Mouse (Mus musculus) testis, postnatal 10 days (tissue): ENCODE measurements around the gene Csf3.

Experiments
- DNase-seq: peaks from one replicate; pipeline ENCODE4 v3.0.0; 2021; ENCODE audit warnings: low spot score

The Csf3 gene

GRCm38 (mm10) chr11:98747804-98748505 is 46.9 kb downstream of the Csf3 start:
- DNase-seq: no peak

DNA sequence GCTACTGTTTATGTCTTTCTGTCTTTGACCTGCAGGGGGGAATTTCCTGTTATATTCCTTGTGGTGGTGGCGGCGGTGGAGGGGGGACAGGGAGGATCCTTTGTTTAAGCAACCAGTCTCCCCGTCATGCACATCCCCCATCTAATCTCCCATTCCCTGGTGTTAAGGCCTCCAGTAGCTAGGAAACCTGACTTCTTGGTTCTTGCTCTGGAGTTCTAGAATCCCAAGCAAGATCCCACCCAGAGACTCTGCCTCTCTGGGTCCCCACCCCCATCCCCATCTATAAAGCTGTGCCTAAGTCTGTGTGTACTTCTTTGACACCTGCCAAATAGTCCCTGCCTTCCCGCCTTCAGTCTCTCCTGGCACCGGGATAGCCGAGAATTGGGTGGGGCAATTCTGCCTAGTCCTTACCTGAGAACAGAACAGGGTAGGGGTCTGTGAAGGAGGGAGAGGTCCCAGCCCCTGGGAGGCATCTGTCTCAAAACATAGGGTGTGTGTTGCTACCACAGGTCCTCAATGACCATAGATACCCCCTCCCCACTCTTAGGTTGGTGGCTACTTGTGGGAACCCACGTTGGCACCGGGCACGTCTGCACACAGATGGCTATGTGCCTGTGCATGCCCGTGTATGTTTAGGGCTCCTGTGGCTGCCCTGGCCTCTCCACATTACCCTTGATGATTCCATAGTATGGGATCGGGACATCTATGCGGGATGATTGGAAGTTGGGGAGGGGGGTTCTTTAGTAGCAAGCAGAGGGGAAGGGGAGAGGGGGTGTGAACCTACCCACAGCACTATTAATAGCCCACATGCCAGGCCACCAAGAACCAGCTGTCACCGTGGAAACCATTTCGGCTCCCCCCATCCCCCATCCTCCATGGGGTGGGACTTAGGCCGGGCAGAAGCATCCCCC is 47.7 kb downstream of the Csf3 start:
- DNase-seq: no peak

GRCm38 (mm10) chr11:98749716-98750115 is 48.7 kb downstream of the Csf3 start:
- peak; percentile 72 for DNase-seq

- peak; percentile 92 for DNase-seq
Observed at GRCm38 (mm10) chr11:98750351-98751201, 49.5 kb downstream of the Csf3 start.

DNA sequence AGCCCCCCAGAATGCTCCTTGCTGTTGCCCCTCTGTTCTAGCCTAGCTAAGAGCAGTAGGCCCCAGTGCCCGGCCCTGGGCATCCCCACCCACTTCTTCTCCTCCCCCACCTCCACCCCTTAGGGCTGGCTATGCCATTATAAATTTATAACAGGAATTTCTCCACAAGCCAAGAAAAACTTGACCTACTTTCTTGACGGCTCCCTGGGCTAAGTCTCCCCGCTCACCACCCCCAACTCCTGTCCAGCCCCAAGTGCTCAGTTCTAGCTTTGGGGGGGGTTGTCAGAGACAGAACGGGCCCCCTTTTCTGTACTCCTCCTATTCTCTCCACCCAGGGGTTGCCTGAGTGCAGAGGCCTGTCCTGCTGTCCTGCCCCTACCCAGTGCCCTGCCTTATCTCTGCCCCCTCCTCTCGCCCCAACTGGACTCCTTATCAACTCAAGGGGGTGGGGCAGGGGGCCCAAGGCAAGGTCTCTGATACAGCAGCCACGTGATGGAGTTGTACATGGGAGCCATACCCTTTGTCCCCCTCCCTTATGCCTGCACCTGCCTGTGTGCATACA is 50.2 kb downstream of the Csf3 start:
- no peak for DNase-seq

GRCm38 (mm10) chr11:98752562-98753140 is 51.6 kb downstream of the Csf3 start:
- no peak for DNase-seq
